Mouse (Mus musculus): ENCODE results near the gene Oard1.

Gene Oard1

DNA sequence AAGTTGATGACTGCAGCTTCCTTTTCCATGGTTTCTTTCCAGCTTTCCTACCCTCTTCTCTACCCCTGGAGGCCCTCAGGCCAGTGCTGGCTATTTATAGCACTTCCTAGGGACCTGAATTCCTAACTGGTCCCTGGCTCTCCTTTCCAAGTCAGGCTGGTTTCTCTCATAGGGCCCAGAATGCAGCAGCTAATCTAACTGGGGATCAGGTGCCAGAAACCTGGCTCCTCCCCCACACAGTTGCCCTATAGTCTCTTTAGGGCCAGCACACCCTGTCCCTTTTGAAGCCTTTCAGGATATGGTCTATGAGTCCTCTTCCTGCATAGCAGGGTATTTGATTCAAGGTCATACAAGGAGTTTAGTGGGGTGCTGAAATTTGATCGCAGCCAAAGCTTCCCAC lies 26.7 kb downstream of the Oard1 start:
- DNase-seq, result peak; percentile 32 to 50

DNA sequence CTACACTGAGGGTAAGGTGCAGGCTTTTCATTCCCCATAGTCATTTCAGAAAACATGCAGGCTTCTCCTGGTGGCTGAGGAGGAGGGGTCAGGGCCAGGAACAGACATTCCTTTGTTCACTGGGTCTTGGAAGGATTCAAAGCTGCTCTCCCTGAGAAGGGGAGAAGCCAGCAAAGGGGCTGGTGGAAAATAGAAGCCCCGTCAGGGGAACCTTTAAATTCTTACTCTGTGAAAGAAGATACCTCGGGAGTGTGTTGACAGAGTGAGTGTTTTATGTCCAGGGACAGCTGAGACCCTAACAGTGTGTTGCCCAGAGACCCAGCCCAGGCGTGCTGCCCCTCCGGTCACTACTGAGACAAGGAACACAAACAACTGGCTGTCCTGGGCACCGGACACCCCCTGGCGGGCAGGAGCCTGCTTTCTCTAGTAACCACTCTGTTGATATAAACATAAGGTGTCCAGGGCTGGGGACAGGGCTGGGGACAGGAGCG lies 27.7 kb downstream of the Oard1 start:
- peak in 1 of 2 experiments; percentile 49 for DNase-seq

- peak; percentile 70 to 79 for DNase-seq
These were observed 33.1 kb downstream of the Oard1 start for GRCm38 (mm10) chr17:48442745-48443457.

- peak; percentile 72 to 83 for DNase-seq
These were observed 33.8 kb downstream of the Oard1 start for GRCm38 (mm10) chr17:48443542-48444145.

DNA sequence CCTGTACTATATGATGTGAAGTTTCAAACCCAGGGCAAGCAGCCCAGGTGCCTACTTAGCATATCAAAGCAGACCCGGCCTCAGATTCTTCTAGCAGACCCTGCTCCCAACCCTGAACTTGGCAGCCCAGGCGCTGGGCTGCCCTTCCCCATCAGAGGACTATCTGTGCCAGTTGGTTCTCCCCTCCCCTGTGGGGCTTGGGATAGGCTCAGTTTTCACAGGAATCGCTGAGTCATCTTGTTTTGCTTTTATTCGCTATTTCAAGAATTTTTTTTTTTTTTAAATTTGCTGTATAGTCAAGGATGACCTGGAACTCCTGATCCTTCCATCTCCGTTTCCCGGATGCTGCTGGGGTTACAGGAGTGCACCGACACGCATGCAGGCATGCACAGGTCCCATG lies 37.9 kb downstream of the Oard1 start:
- no peak for DNase-seq

DNA sequence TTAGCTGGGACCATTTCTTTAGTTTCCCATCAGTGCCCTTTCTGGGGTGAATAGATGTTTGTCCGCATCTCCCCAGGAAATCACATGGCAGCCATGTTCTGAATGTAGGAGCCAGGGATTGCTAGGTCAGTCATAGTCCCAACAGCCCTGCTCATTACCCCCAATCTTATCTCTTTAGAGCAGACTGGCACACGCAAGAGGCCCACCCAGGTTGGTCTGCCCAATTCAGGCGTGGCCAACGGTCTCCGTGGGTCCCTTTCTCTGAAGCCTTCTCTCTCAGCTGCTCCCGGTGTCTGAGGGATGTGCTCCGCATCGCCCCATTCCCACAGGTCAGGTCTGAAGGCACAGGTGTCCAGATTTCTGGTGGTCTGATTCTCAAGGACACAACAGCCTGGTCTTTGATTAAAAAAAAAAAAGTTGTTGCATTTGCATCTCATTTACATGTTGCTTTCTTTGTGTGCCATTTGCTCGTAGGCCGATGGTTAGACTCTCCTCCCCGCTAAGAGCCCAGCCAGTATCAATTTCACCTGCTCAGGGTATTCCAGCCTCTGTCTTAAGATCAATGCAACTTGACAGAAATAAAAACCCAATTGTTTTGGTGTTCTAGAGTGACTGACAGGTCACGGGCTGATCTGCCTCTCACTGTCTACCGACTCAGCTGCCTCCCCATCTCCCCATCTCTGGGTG lies 41.0 kb downstream of the Oard1 start:
- no peak for DNase-seq

- DNase-seq, result no peak
These were observed 41.5 kb downstream of the Oard1 start, which contains the start of gene Tspo2 for GRCm38 (mm10) chr17:48451353-48451675. Gene Tspo2, minus strand, starts transcription at chr17:48451522.

DNA sequence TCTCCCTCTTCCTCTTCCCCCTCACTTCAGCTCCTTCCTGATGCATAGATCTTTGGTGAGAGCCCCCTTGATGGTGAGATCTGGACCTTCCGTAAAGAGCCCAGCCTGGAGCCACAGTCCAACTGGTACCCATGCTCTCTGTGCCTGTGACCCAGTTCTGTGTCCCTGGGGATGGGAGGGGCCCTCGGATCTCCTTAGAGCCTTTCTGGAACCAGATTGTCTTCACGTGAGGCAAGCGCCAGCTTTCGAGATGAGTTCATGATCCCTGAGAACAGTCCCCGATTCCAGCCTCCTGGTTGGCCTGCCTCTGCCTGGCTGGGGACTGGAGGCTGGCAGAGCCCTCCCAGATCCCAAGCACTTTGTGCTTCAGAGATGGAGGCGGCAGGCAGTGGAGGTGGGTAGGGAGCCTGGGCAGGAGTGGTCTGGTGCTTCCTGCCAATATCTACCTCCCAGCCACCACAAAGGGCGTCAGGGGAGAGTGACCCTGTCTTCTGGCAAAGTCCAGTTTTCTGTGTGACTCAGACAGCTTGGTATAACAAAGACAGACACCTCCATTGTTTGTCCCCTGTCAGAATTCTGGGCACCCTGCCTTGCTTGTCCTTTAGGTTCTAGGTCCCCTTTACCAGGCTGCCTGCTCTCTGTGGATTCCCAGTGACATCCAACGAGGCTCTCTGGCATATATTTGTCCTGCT lies 42.1 kb downstream of the Oard1 start:
- DNase-seq, result no peak

- no peak for DNase-seq
These were observed 43.7 kb downstream of the Oard1 start for GRCm38 (mm10) chr17:48453489-48453888.

GRCm38 (mm10) chr17:48454190-48454589 lies 44.4 kb downstream of the Oard1 start:
- no peak for DNase-seq

- DNase-seq, result no peak
These were observed 44.9 kb downstream of the Oard1 start, which contains the start of gene Unc5cl for GRCm38 (mm10) chr17:48454688-48455087. Gene Unc5cl, plus strand, starts transcription at chr17:48454901.

DNA sequence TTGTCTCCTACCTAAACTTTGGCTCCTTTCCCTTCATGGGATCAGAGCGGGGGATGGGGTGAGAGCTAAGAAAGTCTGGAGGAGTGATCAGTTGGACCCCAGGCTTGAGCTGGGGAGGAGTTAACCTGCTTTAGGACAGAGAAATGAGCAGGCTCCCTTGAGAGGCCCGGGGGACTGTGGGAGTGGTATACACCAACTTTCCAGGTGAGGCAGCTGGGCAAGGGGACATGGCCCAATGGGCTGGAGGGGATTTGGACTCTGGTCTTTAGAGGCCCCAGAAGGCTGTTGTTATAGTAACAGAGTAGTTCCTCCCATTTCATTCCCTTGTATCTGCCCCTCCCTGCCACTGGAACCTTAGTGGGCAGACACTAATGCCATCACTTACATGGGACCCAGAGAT lies 46.1 kb downstream of the Oard1 start:
- no peak for DNase-seq

DNA sequence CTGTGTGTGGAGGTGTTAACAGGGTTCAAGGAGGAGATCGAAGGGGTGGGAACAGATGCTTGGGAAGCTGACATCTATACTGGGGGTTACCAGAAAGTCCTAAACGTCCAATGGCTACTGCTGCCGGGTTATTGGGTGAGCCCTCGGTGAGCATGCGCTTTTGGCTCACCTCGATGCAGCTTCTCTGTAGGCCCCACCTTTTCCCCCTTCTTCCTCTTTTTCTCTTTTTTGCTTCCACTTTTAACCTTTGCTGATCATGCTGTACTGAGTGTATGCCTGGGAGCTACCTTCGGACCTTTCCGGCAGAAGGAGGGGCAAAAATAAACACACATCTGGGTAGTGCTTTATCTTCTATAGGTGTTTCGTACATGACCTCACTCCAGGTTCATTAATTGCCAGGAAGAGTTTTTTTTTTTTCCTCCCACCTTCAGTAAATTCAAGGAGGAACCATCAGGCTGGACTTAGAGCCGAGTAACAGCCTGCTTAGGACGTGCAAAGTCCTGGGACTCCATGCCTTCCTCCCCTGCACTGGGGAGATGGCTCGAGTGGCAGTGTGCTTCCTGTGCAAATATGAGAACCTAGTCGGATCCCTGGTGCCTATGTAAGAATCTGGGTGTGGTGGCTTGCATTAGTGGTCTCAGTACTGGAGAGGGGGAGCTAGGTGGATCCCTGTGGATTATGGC lies 48.3 kb downstream of the Oard1 start:
- no peak for DNase-seq

DNA sequence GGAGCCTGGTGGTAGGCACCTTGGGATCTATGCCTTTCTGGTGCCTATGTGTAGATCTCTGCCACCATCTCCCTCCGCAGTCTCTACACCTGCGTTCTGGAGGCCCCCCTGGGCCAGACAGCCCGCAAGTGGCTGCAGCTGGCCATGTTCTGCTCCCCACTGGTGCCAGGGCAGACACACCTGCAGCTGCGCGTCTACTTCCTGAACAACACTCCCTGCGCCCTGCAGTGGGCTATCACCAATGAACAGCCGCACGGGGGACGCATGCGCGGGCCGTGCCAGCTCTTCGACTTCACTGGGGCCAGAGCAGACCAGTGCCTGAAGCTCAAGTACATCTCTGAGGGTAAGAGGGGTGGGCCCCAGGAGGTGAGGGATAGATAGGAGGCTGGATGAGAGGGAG lies 52.3 kb downstream of the Oard1 start:
- no peak for DNase-seq

DNA sequence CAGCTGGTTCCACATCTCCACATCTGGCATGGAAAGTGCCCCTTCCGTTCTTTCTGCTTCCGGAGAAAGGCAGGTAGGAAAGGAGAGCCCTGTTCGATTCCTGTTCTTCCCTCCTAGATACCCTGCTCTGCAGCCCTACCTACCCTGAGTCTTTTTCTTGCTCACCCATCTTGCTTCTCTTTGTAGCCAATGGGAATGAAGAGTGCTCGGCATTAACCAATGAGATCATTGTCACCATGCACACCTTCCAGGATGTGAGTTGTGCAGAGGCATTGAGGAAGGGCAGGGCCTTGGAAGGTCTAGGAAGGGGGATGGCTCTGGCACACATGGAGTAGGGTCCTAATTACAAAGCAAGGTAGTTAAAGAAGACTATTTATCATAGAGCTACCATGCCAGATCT lies 53.6 kb downstream of the Oard1 start:
- DNase-seq, result no peak
